Comparison of ENCODE assay signal across 8 mouse cellular contexts in the genomic region with DNA sequence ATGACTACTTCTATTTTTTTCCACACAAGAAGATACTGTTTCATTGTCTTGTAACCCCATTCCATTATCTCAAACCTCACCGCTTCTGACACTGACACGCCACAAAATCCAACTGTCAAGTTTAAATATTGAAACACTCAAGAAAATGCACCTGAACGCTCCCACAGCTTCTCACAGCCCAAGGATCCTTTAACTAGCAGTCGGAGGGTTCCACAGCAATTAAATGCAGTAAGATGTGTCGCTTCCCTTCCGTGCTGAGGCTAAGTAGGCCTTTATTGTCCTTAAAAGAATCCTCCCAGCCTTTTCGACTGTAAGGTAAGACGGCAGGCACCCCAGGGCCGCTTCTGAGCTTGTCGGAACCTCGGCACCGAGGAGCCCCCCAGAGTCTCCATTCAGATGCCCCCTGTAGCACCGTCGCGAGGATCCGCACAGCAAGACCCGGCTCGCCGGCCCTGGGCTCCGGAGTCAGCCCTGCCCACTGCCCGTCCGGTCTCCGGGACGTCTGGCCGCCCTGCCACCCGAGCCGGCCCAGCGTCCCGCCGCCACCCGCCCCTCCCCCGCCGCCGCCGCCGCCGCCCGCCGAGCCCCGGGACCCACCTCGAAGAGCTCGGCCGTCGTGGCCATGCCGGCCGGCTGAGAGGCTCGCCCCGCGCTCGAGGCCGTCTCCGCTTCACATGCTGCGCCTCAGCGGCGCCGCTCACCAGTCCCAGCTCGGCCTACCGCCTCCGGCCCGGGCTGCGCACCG. TPM values are rescaled to one million over a fixed set of nuclear protein-coding genes. Genes with fewer than 3 reads are reported as not detected.
DNase-seq lines count a peak whose midpoint lies in the region; ATAC-seq and TF ChIP-seq lines count a peak whose summit lies in the region.

TSS of gene Ap5m1 (plus strand) at position 569 of the 745 bp plus-strand sequence.

- peak within 1 kb of the TSS; percentile 74 for H3K4me2 ChIP-seq in forebrain, embryonic 14.5 days (ENCODE audit: low read length)
- peak within 1 kb of the TSS; percentile 48 for H3K4me2 ChIP-seq in hindbrain, embryonic 11.5 days (replicated peaks; ENCODE audit: low read depth, low read length)
- H3K4me2 ChIP-seq in limb, embryonic 12.5 days = peak within 1 kb of the TSS; percentile 65
- peak within 1 kb of the TSS; percentile 85 for H3K4me2 ChIP-seq in myocyte (ENCODE audit: low read depth)

- peaks cover 79% of the 10 kb centered on the region for H3K79me2 ChIP-seq in myocyte (ENCODE audit: control insufficient read depth, insufficient read depth)

- WGBS in forebrain, embryonic 14.5 days = under 1% methylated on average over 57 of the region's 62 CpGs
- under 1% methylated on average over 32 of the region's 62 CpGs for WGBS in hindbrain, embryonic 11.5 days
- under 1% methylated on average over 62 of the region's 62 CpGs for WGBS in limb, embryonic 12.5 days

- H3ac ChIP-seq in myocyte (ENCODE audit: control insufficient read depth, insufficient read length) = peak within 1 kb of the TSS; percentile 82

- peak within 1 kb of the TSS; percentile 96 for H3K9ac ChIP-seq in forebrain, embryonic 14.5 days (ENCODE audit: low read length)
- peak within 1 kb of the TSS; percentile 97 for H3K9ac ChIP-seq in hindbrain, embryonic 11.5 days (ENCODE audit: low read depth, low read length)
- H3K9ac ChIP-seq in limb, embryonic 12.5 days (replicated peaks) = peak within 1 kb of the TSS; percentile 94

- peak within 1 kb of the TSS; percentile 92 for H3K4me3 ChIP-seq in forebrain, embryonic 14.5 days (ENCODE audit: low read depth, low read length)
- peak within 1 kb of the TSS; percentile 95 for H3K4me3 ChIP-seq in hindbrain, embryonic 11.5 days (ENCODE audit: low read depth, low read length)
- peak within 1 kb of the TSS; percentile 94 for H3K4me3 ChIP-seq in limb, embryonic 12.5 days (replicated peaks)
- peak within 1 kb of the TSS; percentile 76 for H3K4me3 ChIP-seq in myocyte

- no peaks in the 10 kb centered on the region for H3K9me3 ChIP-seq in forebrain, embryonic 14.5 days (replicated peaks; ENCODE audit: control insufficient read depth, low read length)
- no peaks in the 10 kb centered on the region for H3K9me3 ChIP-seq in hindbrain, embryonic 11.5 days (ENCODE audit: control insufficient read depth, low read length)
- no peaks in the 10 kb centered on the region for H3K9me3 ChIP-seq in limb, embryonic 12.5 days

- H3K27me3 ChIP-seq in forebrain, embryonic 14.5 days (replicated peaks; ENCODE audit: control insufficient read depth, insufficient read depth, low read length) = no peaks in the 10 kb centered on the region
- no peaks in the 10 kb centered on the region for H3K27me3 ChIP-seq in hindbrain, embryonic 11.5 days (ENCODE audit: control insufficient read depth, insufficient read depth, low read length)
- H3K27me3 ChIP-seq in limb, embryonic 12.5 days = no peaks in the 10 kb centered on the region
- no peaks in the 10 kb centered on the region for H3K27me3 ChIP-seq in myocyte (ENCODE audit: control insufficient read depth, insufficient read depth, insufficient read length)

- ATAC-seq in forebrain, embryonic 14.5 days = peak; percentile 62
- ATAC-seq in hindbrain, embryonic 11.5 days (ENCODE audit: low FRiP score) = peak; percentile 65
- ATAC-seq in limb, embryonic 12.5 days (ENCODE audit: insufficient number of reproducible peaks, insufficient read depth, low FRiP score, low TSS enrichment, low read depth) = peak; percentile 16; the same call in 1 of the 2 replicates

- TF ChIP-seq POLR2A in myocyte (IDR thresholded peaks at IDR 0.05; ENCODE audit: insufficient read length, low read depth) = no peak

- H3K36me3 ChIP-seq in forebrain, embryonic 14.5 days (ENCODE audit: control insufficient read depth, insufficient read depth, low read length) = no peaks in the 10 kb centered on the region
- no peaks in the 10 kb centered on the region for H3K36me3 ChIP-seq in hindbrain, embryonic 11.5 days (ENCODE audit: control insufficient read depth, insufficient read depth, low read length)
- no peaks in the 10 kb centered on the region for H3K36me3 ChIP-seq in limb, embryonic 12.5 days
- H3K36me3 ChIP-seq in myocyte (ENCODE audit: control insufficient read depth, insufficient read depth) = no peaks in the 10 kb centered on the region

- DNase-seq in right cerebral cortex, adult 18-20 months = peak; percentile 33
- DNase-seq in right cerebral cortex, postnatal 25 days = no peak
- DNase-seq in adrenal gland, postnatal 10 days = no peak
- DNase-seq in forebrain, embryonic 14.5 days (ENCODE audit: low spot score) = peak; percentile 56
- peak; percentile 61 for DNase-seq in hindbrain, embryonic 11.5 days (ENCODE audit: low spot score)
- DNase-seq in adipocyte (ENCODE audit: low spot score) = no peak

- H3K27ac ChIP-seq in forebrain, embryonic 14.5 days (ENCODE audit: low read depth, low read length) = peak within 1 kb of the TSS; percentile 98
- peak within 1 kb of the TSS; percentile 98 for H3K27ac ChIP-seq in hindbrain, embryonic 11.5 days (ENCODE audit: low read depth, low read length)
- peak within 1 kb of the TSS; percentile 99 for H3K27ac ChIP-seq in limb, embryonic 12.5 days

- peaks cover 17% of the 10 kb centered on the region for H3K4me1 ChIP-seq in forebrain, embryonic 14.5 days (ENCODE audit: control insufficient read depth, insufficient read depth, low read length)
- H3K4me1 ChIP-seq in hindbrain, embryonic 11.5 days (replicated peaks; ENCODE audit: control insufficient read depth, insufficient read depth, low read length) = no peaks in the 10 kb centered on the region
- peaks cover 21% of the 10 kb centered on the region for H3K4me1 ChIP-seq in limb, embryonic 12.5 days (replicated peaks)

TF ChIP-seq in myocyte, 11 proteins besides CTCF, POLR2A, EP300 and RAD21:
- no peak for TF ChIP-seq REST (IDR thresholded peaks at IDR 0.05; ENCODE audit: insufficient read depth, insufficient read length)
- no peak for TF ChIP-seq POLR2AphosphoS2 (IDR thresholded peaks at IDR 0.05; ENCODE audit: insufficient read length, low read depth)
- TF ChIP-seq SRF (IDR thresholded peaks at IDR 0.05; ENCODE audit: control insufficient read depth, insufficient read length, low read depth) = no peak
- TF ChIP-seq TCF3 (IDR thresholded peaks at IDR 0.05; ENCODE audit: insufficient read length, low read depth) = no peak
- no peak for TF ChIP-seq MAX (IDR thresholded peaks at IDR 0.05; ENCODE audit: low read depth)
- TF ChIP-seq USF1 (IDR thresholded peaks at IDR 0.05; ENCODE audit: low read depth) = no peak
- no peak for TF ChIP-seq MYOD1 (IDR thresholded peaks at IDR 0.05; ENCODE audit: control insufficient read depth in 1 of 3, insufficient read length in 2 of 3, low read depth in 2 of 3)
- no peak for TF ChIP-seq MYOG (IDR thresholded peaks at IDR 0.05; ENCODE audit: control insufficient read depth in 1 of 3, insufficient read depth in 1 of 3, insufficient read length in 2 of 3, low read depth in 2 of 3)
- no peak for TF ChIP-seq CEBPB (IDR thresholded peaks at IDR 0.05; ENCODE audit: insufficient read depth, poor library complexity, severe bottlenecking)
- TF ChIP-seq TCF12 (IDR thresholded peaks at IDR 0.05; ENCODE audit: insufficient read depth, poor library complexity, severe bottlenecking) = no peak
- no peak for TF ChIP-seq E2F4 (IDR thresholded peaks at IDR 0.05; ENCODE audit: insufficient read depth)

RNA-seq across cellular contexts. Expression of gene Ap5m1, which starts in this region (rescaled TPM):
- total RNA-seq in adrenal gland, postnatal 10 days (2021) = 10 to 100 TPM; 20.3 to 26.6 TPM
- polyA plus RNA-seq in forebrain, embryonic 14.5 days (2014; fragmentation: Nextera tagmentation; extraction: Ambion mirVana) = 25.9 and 27.8 TPM in 2 replicates
- 35.7 and 37.4 TPM in 2 replicates for polyA plus RNA-seq in hindbrain, embryonic 11.5 days (2014; fragmentation: Nextera tagmentation; extraction: Ambion mirVana)
- 26.4 and 26.7 TPM in 2 replicates for polyA plus RNA-seq in limb, embryonic 12.5 days (2016; fragmentation: Nextera tagmentation; extraction: Ambion mirVana)
- polyA plus RNA-seq in myocyte (2012; fragmentation: generic; extraction: Trizol) = 4.0 TPM

Comparison
In these comparisons a context has a peak if more than half of its experiments do, and no peak if none do; other contexts are left out.
1. DNase-seq: peak in right cerebral cortex, adult 18-20 months (single experiment), forebrain, embryonic 14.5 days (single experiment) and hindbrain, embryonic 11.5 days (single experiment); none in right cerebral cortex, postnatal 25 days (single experiment), adrenal gland, postnatal 10 days (single experiment) and adipocyte (single experiment).
2. Peak in every context shown above with its lines, with median percentiles within 50 percentile points of each other: ATAC-seq, H3K27ac ChIP-seq, H3K4me2 ChIP-seq, H3K4me3 ChIP-seq and H3K9ac ChIP-seq.